Mouse (Mus musculus) liver, embryonic 16.5 days (tissue): ENCODE data around the gene Mon1a. TPM values are rescaled to one million over a fixed set of nuclear protein-coding genes. Genes with fewer than 3 reads are reported as not detected.

Source experiments
- ATAC-seq: fragments of 200-750 bp; cut with Nextera tagmentation; 2 replicates; pipeline ENCODE4 v1.8.0; 2017; ENCODE audit warnings: low read depth, mild to moderate bottlenecking, moderate number of reproducible peaks, moderate library complexity
- H3K27ac ChIP-seq: fragments of 300-500 bp; sonication (generic); 2 replicates; pipeline ENCODE4 v1.5.1; 2014; ENCODE audit warnings: mild to moderate bottlenecking, low read length
- H3K27me3 ChIP-seq: fragments of 300-500 bp; sonication (generic); 2 replicates; pipeline ENCODE4 v1.6.1; 2014; ENCODE audit warnings: low read depth, low read length, mixed read lengths; ENCODE audit not compliant: control insufficient read depth, insufficient read depth
- H3K36me3 ChIP-seq: fragments of 300-500 bp; sonication (generic); 2 replicates; pipeline ENCODE4 v1.6.1; 2014; ENCODE audit warnings: mild to moderate bottlenecking; ENCODE audit not compliant: control insufficient read depth, insufficient read depth
- H3K4me1 ChIP-seq: fragments of 300-500 bp; sonication (generic); 2 replicates; pipeline ENCODE4 v1.6.1; 2014; ENCODE audit warnings: low read depth, low read length, mixed read lengths; ENCODE audit not compliant: control insufficient read depth
- H3K4me2 ChIP-seq: fragments of 300-500 bp; sonication (generic); 2 replicates; pipeline ENCODE4 v1.6.1; 2014; ENCODE audit warnings: low read depth, low read length, mixed read lengths
- H3K4me3 ChIP-seq: fragments of 300-500 bp; sonication (generic); 2 replicates; pipeline ENCODE4 v1.5.1; 2014; ENCODE audit warnings: low read depth, mild to moderate bottlenecking, low read length
- H3K9ac ChIP-seq: fragments of 300-500 bp; sonication (generic); 2 replicates; pipeline ENCODE4 v1.6.1; 2014; ENCODE audit warnings: low read depth, low read length
- H3K9me3 ChIP-seq: fragments of 300-500 bp; sonication (generic); replicated peaks from 2 replicates; pipeline ENCODE4 v1.6.1; 2016; ENCODE audit warnings: low read length; ENCODE audit not compliant: control insufficient read depth
- WGBS: fragments of 180-500 bp; shearing (Covaris S2); extraction: QIAGEN DNeasy Blood & Tissue Kit; methylation state at CpG from one replicate; pipeline ENCODE4 v1.1.7; 2014; ENCODE audit not compliant: insufficient replicate concordance; 5-methylcytosine and 5-hydroxymethylcytosine counted together
- polyA plus RNA-seq: library from polyadenylated mRNA; unstranded; fragments of >200 nt; fragmentation: Nextera tagmentation; extraction: Ambion mirVana; gene quantifications from 2 replicates; pipeline ENCODE4 v1.2.1, GENCODE M21; 2015

The Mon1a gene
- polyA plus RNA-seq, 1 experiment from 2014 or later = 4.1 TPM

DNA sequence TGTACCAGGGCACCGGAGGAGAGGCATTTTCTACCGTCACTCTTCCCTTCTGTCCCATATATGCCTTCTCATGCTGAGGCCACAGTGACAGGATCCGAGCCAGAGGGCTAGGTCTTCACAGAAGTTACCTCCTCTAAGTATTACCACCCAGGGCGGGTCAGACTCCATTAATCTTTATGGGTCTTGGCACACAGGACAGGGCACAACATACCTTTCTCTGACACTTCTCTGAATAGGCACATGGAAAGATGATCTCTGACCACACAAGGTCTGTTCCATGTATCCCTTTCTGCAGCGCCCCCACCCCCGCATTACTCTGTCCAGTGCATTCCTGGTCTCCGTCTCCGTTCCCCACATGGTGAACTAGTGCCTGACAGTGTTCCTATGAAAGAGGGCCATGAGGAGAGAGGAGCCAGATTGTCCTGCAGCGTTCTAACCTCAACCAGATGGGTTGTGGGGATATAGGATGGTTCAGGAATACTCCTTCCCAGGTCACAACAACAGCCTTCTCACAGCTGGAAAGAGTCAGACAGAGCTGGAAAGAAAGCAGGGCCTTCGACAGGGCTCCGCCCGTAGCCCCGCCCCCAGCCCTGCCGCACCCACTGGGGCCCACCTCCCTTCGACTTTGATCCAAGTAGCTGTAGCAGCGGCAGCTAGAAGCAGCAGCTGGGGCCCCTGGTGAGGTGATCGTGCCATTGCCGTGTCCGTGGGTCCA lies 18.5 kb downstream of the Mon1a start, which contains the start of gene Mst1r:
Gene Mst1r (plus strand): TSS at position 622 of the 715 bp plus-strand sequence.
- peak within 1 kb of the TSS; percentile 62 for H3K4me2 ChIP-seq
- H3K9me3 ChIP-seq = no peaks in the 10 kb centered on the region
- peaks cover 20% of the 10 kb centered on the region for H3K4me1 ChIP-seq
- WGBS = 27% methylated on average over 19 of the region's 19 CpGs
- H3K4me3 ChIP-seq = peak within 1 kb of the TSS; percentile 44
- H3K9ac ChIP-seq = peak within 1 kb of the TSS; percentile 40; the same call in 1 of the 2 replicates
- H3K27me3 ChIP-seq = no peaks in the 10 kb centered on the region
- ATAC-seq = peak; percentile 77
- H3K27ac ChIP-seq = peak within 1 kb of the TSS; percentile 24; the same call in 1 of the 2 replicates
- no peaks in the 10 kb centered on the region for H3K36me3 ChIP-seq

DNA sequence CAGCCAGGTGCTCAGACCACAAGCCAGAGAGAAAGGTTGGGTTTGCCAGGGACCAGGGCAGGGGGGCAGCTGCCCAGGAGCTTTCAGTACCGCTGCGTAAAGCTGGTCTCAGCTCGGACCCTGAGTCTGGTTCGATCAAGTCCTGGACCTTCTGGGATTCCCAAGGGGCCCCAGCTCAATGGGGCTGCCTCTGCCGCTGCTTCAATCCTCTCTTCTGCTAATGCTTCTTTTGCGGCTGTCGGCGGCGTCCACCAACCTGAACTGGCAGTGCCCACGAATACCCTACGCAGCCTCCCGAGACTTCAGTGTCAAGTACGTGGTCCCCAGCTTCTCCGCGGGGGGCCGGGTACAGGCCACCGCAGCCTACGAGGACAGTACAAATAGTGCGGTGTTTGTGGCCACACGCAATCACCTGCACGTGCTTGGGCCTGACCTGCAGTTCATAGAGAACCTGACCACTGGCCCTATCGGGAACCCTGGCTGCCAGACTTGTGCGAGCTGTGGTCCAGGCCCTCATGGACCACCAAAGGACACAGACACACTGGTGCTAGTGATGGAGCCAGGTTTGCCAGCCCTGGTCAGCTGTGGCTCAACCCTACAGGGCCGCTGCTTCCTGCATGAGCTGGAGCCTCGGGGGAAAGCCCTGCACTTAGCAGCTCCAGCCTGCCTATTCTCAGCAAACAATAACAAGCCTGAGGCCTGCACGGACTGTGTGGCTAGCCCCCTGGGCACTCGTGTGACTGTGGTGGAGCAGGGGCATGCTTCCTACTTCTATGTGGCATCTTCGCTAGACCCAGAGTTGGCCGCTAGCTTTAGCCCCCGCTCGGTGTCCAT lies 19.2 kb downstream of the Mon1a start:
- H3K36me3 ChIP-seq = no peaks in the 10 kb centered on the region
- H3K4me1 ChIP-seq = peaks cover 20% of the 10 kb centered on the region
- H3K27ac ChIP-seq = peak overlapping the region; percentile 24; the same call in 1 of the 2 replicates
- no peaks in the 10 kb centered on the region for H3K9me3 ChIP-seq
- H3K4me3 ChIP-seq = peak overlapping the region; percentile 44
- ATAC-seq = peak; percentile 37; the same call in 1 of the 2 replicates
- H3K9ac ChIP-seq = peak overlapping the region; percentile 40; the same call in 1 of the 2 replicates
- 57% methylated on average over 31 of the region's 31 CpGs for WGBS
- no peaks in the 10 kb centered on the region for H3K27me3 ChIP-seq
- H3K4me2 ChIP-seq = peak overlapping the region; percentile 62

DNA sequence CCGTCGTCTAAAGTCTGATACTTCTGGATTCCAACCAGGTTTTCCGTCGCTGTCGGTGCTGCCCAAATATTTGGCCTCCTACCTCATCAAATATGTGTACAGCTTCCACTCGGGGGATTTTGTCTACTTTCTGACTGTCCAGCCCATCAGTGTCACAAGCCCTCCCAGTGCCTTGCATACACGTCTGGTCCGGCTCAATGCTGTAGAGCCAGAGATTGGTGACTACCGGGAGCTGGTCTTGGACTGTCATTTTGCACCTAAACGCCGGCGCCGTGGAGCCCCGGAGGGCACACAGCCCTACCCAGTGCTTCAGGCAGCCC lies 19.8 kb downstream of the Mon1a start:
- Histone ChIP-seq H3K9ac (no peak overlapping the region), H3K4me2 (no peak overlapping the region), H3K9me3 (no peaks in the 10 kb centered on the region), H3K36me3 (no peaks in the 10 kb centered on the region), H3K27me3 (no peaks in the 10 kb centered on the region), H3K4me1 (peaks cover 20% of the 10 kb centered on the region), H3K27ac (no peak overlapping the region), H3K4me3 (no peak overlapping the region)
- ATAC-seq = no peak
- 82% methylated on average over 14 of the region's 14 CpGs for WGBS

DNA sequence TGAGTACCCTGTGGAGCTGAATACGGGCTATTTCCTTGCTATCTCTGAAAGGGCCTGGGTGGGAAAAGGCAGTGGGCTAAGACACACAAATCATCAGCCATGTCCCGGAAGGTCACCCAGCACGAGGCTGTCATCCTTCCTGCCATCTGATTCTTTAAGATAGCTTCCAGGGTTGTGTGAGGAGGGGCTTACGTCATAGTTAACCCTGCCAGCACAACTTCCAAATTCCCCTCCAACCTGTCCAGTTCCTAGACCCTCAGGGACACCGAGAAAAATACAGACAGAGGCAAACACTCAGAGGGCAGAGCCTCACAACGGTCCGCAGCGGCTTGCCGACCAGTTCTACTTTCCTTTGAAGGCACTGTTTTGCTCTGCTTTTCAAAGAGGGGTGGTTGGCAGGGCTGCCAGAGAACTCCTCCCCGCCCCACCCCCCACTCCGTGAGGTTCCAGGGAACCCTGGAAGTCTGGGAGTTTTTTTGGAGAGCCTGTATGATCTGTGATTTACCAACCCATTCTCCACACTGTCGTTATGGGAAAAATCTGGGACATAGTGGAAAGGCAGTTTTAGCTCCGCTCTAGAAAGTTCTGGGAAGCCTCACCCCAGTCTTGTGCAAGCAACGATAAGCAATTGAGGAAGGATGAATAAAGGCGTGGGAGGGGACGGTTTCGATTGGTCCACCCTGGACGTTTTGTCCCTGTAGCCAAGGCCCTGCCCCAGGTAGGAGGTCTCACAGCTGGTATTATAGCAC lies 20.6 kb downstream of the Mon1a start:
- 27% methylated on average over 18 of the region's 18 CpGs for WGBS
- Histone ChIP-seq H3K4me1 (peaks cover 20% of the 10 kb centered on the region), H3K9me3 (no peaks in the 10 kb centered on the region), H3K9ac (no peak overlapping the region), H3K27ac (no peak overlapping the region), H3K4me3 (no peak overlapping the region), H3K4me2 (peak overlapping the region; percentile 3; the same call in 1 of the 2 replicates), H3K36me3 (no peaks in the 10 kb centered on the region), H3K27me3 (no peaks in the 10 kb centered on the region)
- ATAC-seq = no peak

DNA sequence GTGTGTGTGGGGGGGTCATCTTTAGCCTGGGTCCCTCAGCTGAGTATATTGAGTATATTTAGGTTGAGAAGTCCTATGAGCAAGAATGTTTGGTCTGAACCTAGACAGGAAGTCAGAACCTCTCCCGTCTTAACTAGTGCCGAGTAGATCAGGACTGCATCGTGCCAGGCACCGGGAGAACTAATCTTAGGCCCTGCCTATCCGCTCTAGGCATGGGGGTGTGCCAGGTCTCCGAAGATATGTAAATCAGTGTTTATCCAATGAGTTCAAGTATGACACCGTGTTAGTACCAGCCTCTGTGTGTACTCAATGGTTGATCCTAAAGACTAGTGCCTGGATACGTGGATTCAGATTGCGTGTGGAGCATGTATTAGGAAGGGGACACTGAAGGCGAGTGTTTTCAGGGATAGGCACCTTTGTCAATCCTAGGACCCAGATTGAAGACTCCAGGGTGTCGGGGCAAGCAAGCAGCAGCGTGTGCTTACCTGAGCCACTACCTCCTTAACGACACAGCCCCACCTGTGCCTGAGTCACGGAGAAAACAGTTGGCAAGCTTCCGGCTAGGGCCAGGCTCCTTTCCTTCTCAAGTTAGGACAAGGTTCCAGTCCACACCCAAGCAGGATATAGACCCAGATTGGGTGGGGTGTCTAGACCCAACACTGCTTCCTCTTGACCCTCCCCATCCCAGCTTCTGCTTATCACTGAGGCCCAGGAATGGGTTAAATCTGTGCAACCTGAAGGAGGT lies 22.2 kb downstream of the Mon1a start:
- H3K9ac ChIP-seq = no peak overlapping the region
- no peak overlapping the region for H3K27ac ChIP-seq

DNA sequence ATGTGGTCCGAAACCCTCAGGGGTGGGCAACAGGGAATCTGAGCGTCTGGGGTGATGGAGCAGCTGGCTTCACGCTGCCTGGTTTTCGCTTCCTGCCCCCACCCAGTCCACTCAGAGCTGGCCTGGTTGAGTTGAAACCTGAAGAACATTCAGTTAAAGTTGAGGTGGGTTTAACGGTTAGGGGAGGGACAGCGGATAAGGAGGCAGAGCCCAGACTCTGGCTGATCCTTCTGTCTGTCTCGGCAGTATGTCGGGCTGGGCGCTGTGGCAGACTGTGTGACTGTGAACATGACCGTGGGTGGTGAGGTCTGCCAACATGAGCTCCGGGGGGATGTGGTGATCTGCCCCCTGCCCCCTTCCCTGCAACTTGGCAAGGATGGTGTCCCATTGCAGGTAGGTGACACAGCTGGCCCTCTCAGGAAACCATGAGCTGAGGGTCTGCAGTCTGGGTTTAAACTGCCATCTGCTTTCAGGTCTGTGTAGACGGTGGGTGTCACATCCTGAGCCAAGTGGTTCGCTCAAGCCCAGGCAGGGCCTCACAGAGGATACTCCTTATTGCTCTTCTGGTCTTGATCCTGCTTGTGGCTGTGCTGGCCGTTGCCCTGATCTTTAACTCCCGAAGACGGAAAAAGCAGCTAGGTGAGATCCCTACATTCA lies 26.9 kb downstream of the Mon1a start:
- Histone ChIP-seq H3K36me3 (no peaks in the 10 kb centered on the region), H3K4me2 (no peak overlapping the region), H3K27ac (no peak overlapping the region), H3K27me3 (no peaks in the 10 kb centered on the region), H3K9me3 (no peaks in the 10 kb centered on the region), H3K9ac (no peak overlapping the region), H3K4me1 (no peaks in the 10 kb centered on the region), H3K4me3 (no peak overlapping the region)
- ATAC-seq = no peak
- WGBS = 60% methylated on average over 16 of the region's 16 CpGs

More for the DNA sequence above, 22.2 kb downstream of the Mon1a start:
- 72% methylated on average over 15 of the region's 15 CpGs for WGBS
- Histone ChIP-seq H3K4me1 (peaks cover 20% of the 10 kb centered on the region), H3K27me3 (no peaks in the 10 kb centered on the region), H3K4me2 (no peak overlapping the region), H3K9me3 (no peaks in the 10 kb centered on the region), H3K4me3 (no peak overlapping the region), H3K36me3 (no peaks in the 10 kb centered on the region)
- no peak for ATAC-seq

DNA sequence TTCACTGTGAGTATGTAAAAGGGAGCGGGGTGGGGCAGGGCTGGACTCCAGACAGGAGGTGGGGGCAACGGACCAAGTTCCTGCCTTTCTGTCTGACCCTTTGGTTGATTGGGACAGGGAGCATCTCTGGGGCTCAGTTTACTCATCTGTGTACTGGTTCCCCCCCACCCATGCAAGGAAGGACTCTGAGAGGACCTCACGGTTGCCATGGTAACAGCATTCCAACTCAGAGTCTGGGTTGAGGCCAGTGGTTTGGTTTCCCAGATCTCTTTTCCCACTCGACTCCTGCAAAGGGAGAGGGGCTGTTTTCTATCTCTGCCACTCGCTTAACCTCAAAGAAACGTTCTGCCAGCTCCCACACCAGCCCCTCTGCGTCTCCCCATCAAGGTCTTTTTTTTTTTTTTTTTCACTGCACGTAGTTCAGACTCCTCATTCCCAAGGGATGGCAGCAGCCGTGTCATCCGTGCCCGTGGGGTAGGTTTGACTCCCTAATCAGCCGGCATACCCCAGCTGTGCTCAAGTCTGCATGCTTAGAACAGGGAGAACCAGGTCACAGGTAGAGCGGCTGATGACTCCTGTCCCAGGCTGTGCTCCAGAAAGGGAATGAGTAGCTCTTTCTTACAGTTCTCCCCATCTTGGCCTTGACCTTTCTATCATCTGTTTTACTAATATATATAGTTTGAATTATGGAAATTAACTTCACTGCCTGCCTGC lies 30.1 kb downstream of the Mon1a start:
- 48% methylated on average over 13 of the region's 13 CpGs for WGBS
- no peaks in the 10 kb centered on the region for H3K27me3 ChIP-seq
- no peaks in the 10 kb centered on the region for H3K9me3 ChIP-seq
- H3K4me3 ChIP-seq = no peak overlapping the region
- H3K9ac ChIP-seq = no peak overlapping the region
- H3K4me2 ChIP-seq = no peak overlapping the region
- H3K27ac ChIP-seq = no peak overlapping the region
- no peaks in the 10 kb centered on the region for H3K4me1 ChIP-seq
- H3K36me3 ChIP-seq = no peaks in the 10 kb centered on the region
- no peak for ATAC-seq
